In the genomic region with DNA sequence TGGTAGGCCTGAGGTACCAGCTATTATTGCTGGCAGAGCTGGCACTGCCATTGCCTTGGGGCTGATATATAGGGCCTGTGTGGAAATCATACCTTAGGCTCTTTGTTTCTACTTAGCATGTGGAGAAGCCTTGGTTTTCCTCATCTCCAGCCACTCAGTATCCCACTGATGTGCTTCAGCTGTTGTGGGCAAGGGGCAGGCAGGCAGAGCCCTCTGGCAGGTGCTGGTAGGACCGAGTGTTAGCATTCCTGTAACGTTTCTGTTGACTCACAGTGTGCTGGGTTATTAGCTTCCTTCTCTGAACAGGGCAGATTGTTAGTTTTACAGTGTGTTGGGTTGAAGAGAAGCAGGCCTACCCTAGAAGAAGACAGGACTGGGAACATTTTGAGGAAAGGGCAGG, we compare ENCODE assay signal across 26 mouse cellular contexts. TPM values are rescaled to one million over a fixed set of nuclear protein-coding genes. Genes with fewer than 3 reads are reported as not detected.
A peak's percentile ranks its signal among the peaks of the same experiment; 100 is the strongest.
DNase-seq lines count a peak whose midpoint lies in the region; ATAC-seq and TF ChIP-seq lines count a peak whose summit lies in the region.
"Had no signal": no experiment of that assay in that cellular context is flagged by ENCODE, and none has a peak within 500 bp of the region (broad histone marks: within the 10 kb centered on the region; RNA-seq: fewer than 3 reads in every experiment).

No protein-coding gene starts in this region.

- peaks cover 57% of the 10 kb centered on the region for H3K4me1 ChIP-seq in heart, embryonic 12.5 days (replicated peaks)
- H3K4me1 ChIP-seq in limb, embryonic 13.5 days: peaks cover 49% of the 10 kb centered on the region
- H3K4me1 ChIP-seq in limb, embryonic 10.5 days: peaks cover 30% of the 10 kb centered on the region
- H3K4me1 ChIP-seq in neural tube, embryonic 12.5 days: peaks cover 32% of the 10 kb centered on the region
- peaks cover 32% of the 10 kb centered on the region for H3K4me1 ChIP-seq in neural tube, embryonic 15.5 days

- WGBS in heart, embryonic 12.5 days: 73% methylated on average over 2 of the region's 2 CpGs
- 38% methylated on average over 2 of the region's 2 CpGs for WGBS in limb, embryonic 13.5 days
- WGBS in limb, embryonic 10.5 days: 64% methylated on average over 2 of the region's 2 CpGs
- WGBS in neural tube, embryonic 12.5 days: 83% methylated on average over 2 of the region's 2 CpGs
- 84% methylated on average over 2 of the region's 2 CpGs for WGBS in neural tube, embryonic 15.5 days

- no peaks in the 10 kb centered on the region for H3K27me3 ChIP-seq in heart, embryonic 12.5 days (replicated peaks)
- H3K27me3 ChIP-seq in limb, embryonic 13.5 days: no peaks in the 10 kb centered on the region
- no peaks in the 10 kb centered on the region for H3K27me3 ChIP-seq in limb, embryonic 10.5 days (ENCODE audit: low read depth, poor library complexity, severe bottlenecking)
- no peaks in the 10 kb centered on the region for H3K27me3 ChIP-seq in neural tube, embryonic 12.5 days (replicated peaks)
- no peaks in the 10 kb centered on the region for H3K27me3 ChIP-seq in neural tube, embryonic 15.5 days (replicated peaks)
- no peaks in the 10 kb centered on the region for H3K27me3 ChIP-seq in myocyte (ENCODE audit: control insufficient read depth, insufficient read depth, insufficient read length)
- H3K27me3 ChIP-seq: embryonic facial prominence, embryonic 13.5 days; embryonic facial prominence, embryonic 15.5 days; forebrain, embryonic 12.5 days; Patski had no signal

- H3K9ac ChIP-seq in heart, embryonic 12.5 days: 0 out of 2 replicates have a peak overlapping the region, but pooled peaks have one; percentile 9
- no peak overlapping the region for H3K9ac ChIP-seq in limb, embryonic 13.5 days
- 0 out of 2 replicates have a peak overlapping the region, but pooled peaks have one; percentile 3 for H3K9ac ChIP-seq in neural tube, embryonic 12.5 days
- no peak overlapping the region for H3K9ac ChIP-seq in neural tube, embryonic 15.5 days (replicated peaks)
- H3K9ac ChIP-seq: embryonic facial prominence, embryonic 13.5 days; embryonic facial prominence, embryonic 15.5 days; forebrain, embryonic 12.5 days had no signal

- H3K36me3 ChIP-seq in heart, embryonic 12.5 days: peaks cover 35% of the 10 kb centered on the region
- peaks cover 49% of the 10 kb centered on the region for H3K36me3 ChIP-seq in limb, embryonic 13.5 days
- peaks cover 54% of the 10 kb centered on the region for H3K36me3 ChIP-seq in limb, embryonic 10.5 days
- H3K36me3 ChIP-seq in neural tube, embryonic 12.5 days: peaks cover 42% of the 10 kb centered on the region
- H3K36me3 ChIP-seq in neural tube, embryonic 15.5 days: peaks cover 36% of the 10 kb centered on the region
- no peaks in the 10 kb centered on the region for H3K36me3 ChIP-seq in myocyte (ENCODE audit: control insufficient read depth, insufficient read depth)

- peaks cover 5% of the 10 kb centered on the region for H3K79me2 ChIP-seq in myocyte (ENCODE audit: control insufficient read depth, insufficient read depth)

- DNase-seq in heart, adult 11 months: no peak
- DNase-seq in limb, embryonic 10.5 days (ENCODE audit: low spot score): no peak
- no peak for DNase-seq in T-cell, adult 2 months (ENCODE audit: low spot score)
- DNase-seq: adrenal gland, adult 2 months; adrenal gland, postnatal 10 days; adrenal gland, postnatal 25 days; cerebellum, adult 11 months; cerebellum, adult 18-20 months; cerebellum, adult 8-10 months; cerebellum, adult 9-11 months; cerebellum, postnatal 14 days; cerebellum, postnatal 36 days; embryo, embryonic 11 days had no signal

- H3K27ac ChIP-seq in heart, embryonic 12.5 days (ENCODE audit: poor library complexity, severe bottlenecking): no peak overlapping the region
- H3K27ac ChIP-seq in limb, embryonic 13.5 days: peak overlapping the region; percentile 10; the same call in 1 of the 2 replicates
- H3K27ac ChIP-seq in limb, embryonic 10.5 days: no peak overlapping the region
- H3K27ac ChIP-seq in neural tube, embryonic 12.5 days: no peak overlapping the region
- no peak overlapping the region for H3K27ac ChIP-seq in neural tube, embryonic 15.5 days (replicated peaks)
- H3K27ac ChIP-seq: embryonic facial prominence, embryonic 13.5 days; embryonic facial prominence, embryonic 15.5 days; forebrain, embryonic 12.5 days had no signal

- no peak for ATAC-seq in heart, embryonic 12.5 days (ENCODE audit: insufficient number of reproducible peaks, low FRiP score)
- no peak for ATAC-seq in limb, embryonic 13.5 days (ENCODE audit: low FRiP score, low read depth)
- ATAC-seq in neural tube, embryonic 12.5 days (ENCODE audit: low FRiP score, low read depth): no peak
- no peak for ATAC-seq in neural tube, embryonic 15.5 days (ENCODE audit: low FRiP score)
- ATAC-seq: forebrain, embryonic 14.5 days; forebrain, embryonic 16.5 days; Patski had no signal

- no peak overlapping the region for H3K4me3 ChIP-seq in heart, embryonic 12.5 days
- no peak overlapping the region for H3K4me3 ChIP-seq in limb, embryonic 13.5 days
- H3K4me3 ChIP-seq in limb, embryonic 10.5 days: no peak overlapping the region
- no peak overlapping the region for H3K4me3 ChIP-seq in neural tube, embryonic 12.5 days
- no peak overlapping the region for H3K4me3 ChIP-seq in neural tube, embryonic 15.5 days (replicated peaks)
- no peak overlapping the region for H3K4me3 ChIP-seq in myocyte
- H3K4me3 ChIP-seq: embryonic facial prominence, embryonic 13.5 days; embryonic facial prominence, embryonic 15.5 days; erythroblast, embryonic 14.5 days; forebrain, embryonic 10.5 days; forebrain, embryonic 12.5 days had no signal

- no peak overlapping the region for H3K4me2 ChIP-seq in heart, embryonic 12.5 days
- H3K4me2 ChIP-seq in limb, embryonic 13.5 days (replicated peaks): no peak overlapping the region
- no peak overlapping the region for H3K4me2 ChIP-seq in neural tube, embryonic 12.5 days (replicated peaks)
- no peak overlapping the region for H3K4me2 ChIP-seq in neural tube, embryonic 15.5 days
- no peak overlapping the region for H3K4me2 ChIP-seq in myocyte (ENCODE audit: low read depth)
- H3K4me2 ChIP-seq: embryonic facial prominence, embryonic 13.5 days; embryonic facial prominence, embryonic 15.5 days; forebrain, embryonic 12.5 days had no signal

- H3ac ChIP-seq in myocyte (ENCODE audit: control insufficient read depth, insufficient read length): no peak overlapping the region

- H3K9me3 ChIP-seq in heart, embryonic 12.5 days (replicated peaks): no peaks in the 10 kb centered on the region
- no peaks in the 10 kb centered on the region for H3K9me3 ChIP-seq in limb, embryonic 13.5 days
- no peaks in the 10 kb centered on the region for H3K9me3 ChIP-seq in limb, embryonic 10.5 days (replicated peaks)
- no peaks in the 10 kb centered on the region for H3K9me3 ChIP-seq in neural tube, embryonic 12.5 days
- H3K9me3 ChIP-seq in neural tube, embryonic 15.5 days (replicated peaks): no peaks in the 10 kb centered on the region
- H3K9me3 ChIP-seq: embryonic facial prominence, embryonic 13.5 days; embryonic facial prominence, embryonic 15.5 days; forebrain, embryonic 10.5 days; forebrain, embryonic 12.5 days had no signal

- TF ChIP-seq POLR2A in myocyte (IDR thresholded peaks at IDR 0.05; ENCODE audit: insufficient read length, low read depth): no peak

TF ChIP-seq in myocyte, 11 proteins besides CTCF, POLR2A, EP300 and RAD21 (continues in another document):
- no peak for TF ChIP-seq USF1 (IDR thresholded peaks at IDR 0.05; ENCODE audit: low read depth)
- TF ChIP-seq E2F4 (IDR thresholded peaks at IDR 0.05; ENCODE audit: insufficient read depth): no peak
- TF ChIP-seq SRF (IDR thresholded peaks at IDR 0.05; ENCODE audit: control insufficient read depth, insufficient read length, low read depth): no peak
- peak; percentile 47 to 94 (median 85) for TF ChIP-seq MYOG (IDR thresholded peaks at IDR 0.05; ENCODE audit: control insufficient read depth in 1 of 3, insufficient read depth in 1 of 3, insufficient read length in 2 of 3, low read depth in 2 of 3)
- TF ChIP-seq TCF12 (IDR thresholded peaks at IDR 0.05; ENCODE audit: insufficient read depth, poor library complexity, severe bottlenecking): peak; percentile 28

RNA-seq across cellular contexts. Expression of a gene that starts 20.6 kb away (rescaled TPM):
- 8.3 and 9.0 TPM in 2 replicates for polyA plus RNA-seq in heart, embryonic 12.5 days (2016; fragmentation: Nextera tagmentation; extraction: Ambion mirVana)
- 12.6 and 14.3 TPM in 2 replicates for polyA plus RNA-seq in limb, embryonic 13.5 days (2015; fragmentation: Nextera tagmentation; extraction: Ambion mirVana)
- polyA plus RNA-seq in limb, embryonic 10.5 days (2016; fragmentation: Nextera tagmentation; extraction: Ambion mirVana): 4.7 and 9.1 TPM in 2 replicates
- polyA plus RNA-seq in neural tube, embryonic 12.5 days (2016; fragmentation: Nextera tagmentation; extraction: Ambion mirVana): 22.8 and 23.1 TPM in 2 replicates
- polyA plus RNA-seq in neural tube, embryonic 15.5 days (2015; fragmentation: Nextera tagmentation; extraction: Ambion mirVana): 87.0 and 112 TPM in 2 replicates
- 2.7 TPM for polyA plus RNA-seq in myocyte (2012; fragmentation: generic; extraction: Trizol)

RNA-seq across cellular contexts. Expression of a gene that starts 21.9 kb away (rescaled TPM):
- 6.5 and 7.0 TPM in 2 replicates for polyA plus RNA-seq in heart, embryonic 12.5 days (2016; fragmentation: Nextera tagmentation; extraction: Ambion mirVana)
- polyA plus RNA-seq in limb, embryonic 13.5 days (2015; fragmentation: Nextera tagmentation; extraction: Ambion mirVana): 9.1 and 9.3 TPM in 2 replicates
- polyA plus RNA-seq in limb, embryonic 10.5 days (2016; fragmentation: Nextera tagmentation; extraction: Ambion mirVana): 16.8 and 19.3 TPM in 2 replicates
- 11.7 and 12.4 TPM in 2 replicates for polyA plus RNA-seq in neural tube, embryonic 12.5 days (2016; fragmentation: Nextera tagmentation; extraction: Ambion mirVana)
- 6.7 and 7.4 TPM in 2 replicates for polyA plus RNA-seq in neural tube, embryonic 15.5 days (2015; fragmentation: Nextera tagmentation; extraction: Ambion mirVana)
- 1.1 TPM for polyA plus RNA-seq in myocyte (2012; fragmentation: generic; extraction: Trizol)

RNA-seq across cellular contexts. Expression of a gene that starts 46.9 kb away (rescaled TPM):
- polyA plus RNA-seq in heart, embryonic 12.5 days (2016; fragmentation: Nextera tagmentation; extraction: Ambion mirVana): 0.24 and 0.26 TPM in 2 replicates
- polyA plus RNA-seq in limb, embryonic 13.5 days (2015; fragmentation: Nextera tagmentation; extraction: Ambion mirVana): 0.28 and 0.38 TPM in 2 replicates
- 0.18 and 0.49 TPM in 2 replicates for polyA plus RNA-seq in limb, embryonic 10.5 days (2016; fragmentation: Nextera tagmentation; extraction: Ambion mirVana)
- 1.8 and 2.1 TPM in 2 replicates for polyA plus RNA-seq in neural tube, embryonic 12.5 days (2016; fragmentation: Nextera tagmentation; extraction: Ambion mirVana)
- 1.9 and 2.1 TPM in 2 replicates for polyA plus RNA-seq in neural tube, embryonic 15.5 days (2015; fragmentation: Nextera tagmentation; extraction: Ambion mirVana)
- polyA plus RNA-seq in myocyte (2012; fragmentation: generic; extraction: Trizol): 0.07 TPM
- polyA plus RNA-seq: adrenal gland, adult 2 months; erythroblast, embryonic 14.5 days had no signal

RNA-seq across cellular contexts. Expression of a gene that starts 52.8 kb away (rescaled TPM):
- polyA plus RNA-seq in heart, embryonic 12.5 days (2016; fragmentation: Nextera tagmentation; extraction: Ambion mirVana): 310 and 321 TPM in 2 replicates
- 356 and 360 TPM in 2 replicates for polyA plus RNA-seq in limb, embryonic 13.5 days (2015; fragmentation: Nextera tagmentation; extraction: Ambion mirVana)
- 432 and 433 TPM in 2 replicates for polyA plus RNA-seq in limb, embryonic 10.5 days (2016; fragmentation: Nextera tagmentation; extraction: Ambion mirVana)
- polyA plus RNA-seq in neural tube, embryonic 12.5 days (2016; fragmentation: Nextera tagmentation; extraction: Ambion mirVana): 342 and 364 TPM in 2 replicates
- 288 and 306 TPM in 2 replicates for polyA plus RNA-seq in neural tube, embryonic 15.5 days (2015; fragmentation: Nextera tagmentation; extraction: Ambion mirVana)
- 124 TPM for polyA plus RNA-seq in myocyte (2012; fragmentation: generic; extraction: Trizol)

Comparison
In these comparisons a context has a peak if more than half of its experiments do, and no peak if none do; other contexts are left out.
1. H3K9ac ChIP-seq: peak in heart, embryonic 12.5 days (single experiment) and neural tube, embryonic 12.5 days (single experiment); none in limb, embryonic 13.5 days (single experiment) and neural tube, embryonic 15.5 days (single experiment).